Mouse (Mus musculus): ENCODE measurements around the gene Efna5. TPM values are rescaled to one million over a fixed set of nuclear protein-coding genes. Genes with fewer than 3 reads are reported as not detected.

Gene Efna5
- polyA plus RNA-seq, 1 experiment, result 32.7 TPM

DNA sequence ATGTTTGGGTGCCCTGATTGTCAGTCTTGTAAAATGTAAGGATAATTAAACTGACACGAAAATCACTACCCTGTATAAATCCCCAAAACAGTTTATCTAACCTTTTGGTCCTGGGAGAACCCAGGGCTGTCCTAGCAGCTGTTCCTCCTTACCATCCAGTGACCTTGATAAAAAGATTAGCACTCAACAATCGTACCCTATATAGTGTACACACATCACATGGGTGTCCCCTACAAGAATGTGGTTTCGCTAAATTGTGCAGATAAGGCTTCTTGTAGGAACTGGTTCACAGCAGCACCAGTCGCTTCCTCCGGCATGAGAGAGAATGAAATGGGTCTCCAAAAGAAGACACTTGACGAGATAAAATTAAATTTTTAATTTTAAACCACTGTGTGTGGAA lies 53.6 kb downstream of the Efna5 start:
- Histone ChIP-seq H3K9ac (ENCODE audit: low read depth, poor library complexity, severe bottlenecking) (no peak overlapping the region), H3K4me1 (ENCODE audit: control insufficient read depth, insufficient read depth, low read length) (no peaks in the 10 kb centered on the region), H3K27me3 (ENCODE audit: control insufficient read depth, insufficient read depth, low read length, poor library complexity, severe bottlenecking) (no peaks in the 10 kb centered on the region), H3K9me3 (replicated peaks; ENCODE audit: control insufficient read depth, insufficient read depth, low read length, poor library complexity, severe bottlenecking) (no peaks in the 10 kb centered on the region), H3K27ac (ENCODE audit: insufficient read depth, low read length) (no peak overlapping the region), H3K36me3 (ENCODE audit: control insufficient read depth, insufficient read depth, low read length, poor library complexity, severe bottlenecking) (no peaks in the 10 kb centered on the region), H3K4me3 (ENCODE audit: low read depth, low read length) (no peak overlapping the region)
- TF ChIP-seq EP300 (IDR thresholded peaks at IDR 0.05; ENCODE audit: insufficient read depth, low read depth, low read length) (no peak), CTCF (IDR thresholded peaks at IDR 0.05; ENCODE audit: low read depth, low read length) (no peak)

DNA sequence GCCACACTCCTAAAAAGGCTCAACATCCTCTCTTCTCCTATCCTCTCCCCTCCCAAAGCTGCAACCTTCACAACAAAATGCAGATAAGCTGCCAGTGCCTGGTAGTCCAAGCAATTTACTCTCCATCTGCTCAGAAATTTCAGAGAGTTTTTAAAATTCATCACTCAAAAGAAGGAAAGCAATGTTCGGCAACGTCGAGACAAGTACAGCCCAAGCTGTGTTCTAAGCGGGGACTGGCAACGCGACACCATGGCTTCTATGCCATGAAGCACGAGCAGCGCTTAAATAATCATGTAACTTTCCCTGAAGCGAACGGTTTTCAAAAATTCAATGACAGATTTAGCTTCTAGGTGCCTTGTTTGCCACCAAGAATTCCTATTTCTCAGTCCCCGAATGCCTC lies 59.9 kb downstream of the Efna5 start:
- no peak for TF ChIP-seq CTCF (IDR thresholded peaks at IDR 0.05; ENCODE audit: low read depth, low read length)
- no peak for TF ChIP-seq EP300 (IDR thresholded peaks at IDR 0.05; ENCODE audit: insufficient read depth, low read depth, low read length)
- no peak for TF ChIP-seq POLR2A (IDR thresholded peaks at IDR 0.05; ENCODE audit: insufficient read depth, low read length)
- H3K9ac ChIP-seq (ENCODE audit: low read depth, poor library complexity, severe bottlenecking), result no peak overlapping the region
- no peaks in the 10 kb centered on the region; the same call in 1 of the 2 replicates for H3K27me3 ChIP-seq (ENCODE audit: control insufficient read depth, insufficient read depth, low read length, poor library complexity, severe bottlenecking)
- no peaks in the 10 kb centered on the region for H3K9me3 ChIP-seq (replicated peaks; ENCODE audit: control insufficient read depth, insufficient read depth, low read length, poor library complexity, severe bottlenecking)
- H3K4me1 ChIP-seq (ENCODE audit: control insufficient read depth, insufficient read depth, low read length), result no peaks in the 10 kb centered on the region
- H3K27ac ChIP-seq (ENCODE audit: insufficient read depth, low read length), result no peak overlapping the region
- no peaks in the 10 kb centered on the region for H3K36me3 ChIP-seq (ENCODE audit: control insufficient read depth, insufficient read depth, low read length, poor library complexity, severe bottlenecking)
- H3K4me3 ChIP-seq (ENCODE audit: low read depth, low read length), result no peak overlapping the region

DNA sequence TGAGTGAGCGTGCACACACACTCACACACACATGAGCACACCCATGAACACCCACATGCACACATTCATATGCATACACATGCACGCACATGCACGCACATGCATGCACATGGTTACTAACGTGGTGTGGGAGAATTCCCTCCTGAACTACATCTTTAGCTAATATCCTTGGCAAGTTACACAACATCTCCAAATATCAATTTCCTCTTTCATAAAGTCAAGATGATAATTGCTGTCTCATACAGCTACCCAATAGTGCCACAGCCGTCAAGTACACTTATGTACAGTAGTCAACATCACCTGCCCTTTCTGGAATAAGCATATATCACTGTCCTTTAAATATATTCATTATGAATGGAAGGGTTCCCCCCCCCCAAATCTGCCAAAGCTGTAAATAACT lies 61.2 kb downstream of the Efna5 start:
- Histone ChIP-seq H3K27ac (ENCODE audit: insufficient read depth, low read length) (no peak overlapping the region), H3K4me1 (ENCODE audit: control insufficient read depth, insufficient read depth, low read length) (no peaks in the 10 kb centered on the region), H3K9me3 (replicated peaks; ENCODE audit: control insufficient read depth, insufficient read depth, low read length, poor library complexity, severe bottlenecking) (no peaks in the 10 kb centered on the region), H3K27me3 (ENCODE audit: control insufficient read depth, insufficient read depth, low read length, poor library complexity, severe bottlenecking) (no peaks in the 10 kb centered on the region; the same call in 1 of the 2 replicates), H3K9ac (ENCODE audit: low read depth, poor library complexity, severe bottlenecking) (no peak overlapping the region), H3K36me3 (ENCODE audit: control insufficient read depth, insufficient read depth, low read length, poor library complexity, severe bottlenecking) (no peaks in the 10 kb centered on the region), H3K4me3 (ENCODE audit: low read depth, low read length) (no peak overlapping the region)
- TF ChIP-seq CTCF (IDR thresholded peaks at IDR 0.05; ENCODE audit: low read depth, low read length) (no peak), EP300 (IDR thresholded peaks at IDR 0.05; ENCODE audit: insufficient read depth, low read depth, low read length) (no peak), POLR2A (IDR thresholded peaks at IDR 0.05; ENCODE audit: insufficient read depth, low read length) (no peak)

GRCm38 (mm10) chr17:62818821-62819220 lies 62.3 kb downstream of the Efna5 start:
- no peaks in the 10 kb centered on the region for H3K9me3 ChIP-seq (replicated peaks; ENCODE audit: control insufficient read depth, insufficient read depth, low read length, poor library complexity, severe bottlenecking)
- TF ChIP-seq POLR2A (IDR thresholded peaks at IDR 0.05; ENCODE audit: insufficient read depth, low read length) (no peak), EP300 (IDR thresholded peaks at IDR 0.05; ENCODE audit: insufficient read depth, low read depth, low read length) (no peak), CTCF (IDR thresholded peaks at IDR 0.05; ENCODE audit: low read depth, low read length) (no peak)
- H3K27ac ChIP-seq (ENCODE audit: insufficient read depth, low read length), result no peak overlapping the region
- no peaks in the 10 kb centered on the region for H3K4me1 ChIP-seq (ENCODE audit: control insufficient read depth, insufficient read depth, low read length)
- no peak overlapping the region for H3K4me3 ChIP-seq (ENCODE audit: low read depth, low read length)
- no peak overlapping the region for H3K9ac ChIP-seq (ENCODE audit: low read depth, poor library complexity, severe bottlenecking)
- no peaks in the 10 kb centered on the region; the same call in 1 of the 2 replicates for H3K27me3 ChIP-seq (ENCODE audit: control insufficient read depth, insufficient read depth, low read length, poor library complexity, severe bottlenecking)
- no peaks in the 10 kb centered on the region for H3K36me3 ChIP-seq (ENCODE audit: control insufficient read depth, insufficient read depth, low read length, poor library complexity, severe bottlenecking)

GRCm38 (mm10) chr17:62818337-62818736 lies 62.8 kb downstream of the Efna5 start:
- Histone ChIP-seq H3K27me3 (ENCODE audit: control insufficient read depth, insufficient read depth, low read length, poor library complexity, severe bottlenecking) (no peaks in the 10 kb centered on the region; the same call in 1 of the 2 replicates), H3K9me3 (replicated peaks; ENCODE audit: control insufficient read depth, insufficient read depth, low read length, poor library complexity, severe bottlenecking) (no peaks in the 10 kb centered on the region), H3K4me1 (ENCODE audit: control insufficient read depth, insufficient read depth, low read length) (no peaks in the 10 kb centered on the region), H3K27ac (ENCODE audit: insufficient read depth, low read length) (no peak overlapping the region), H3K4me3 (ENCODE audit: low read depth, low read length) (no peak overlapping the region), H3K36me3 (ENCODE audit: control insufficient read depth, insufficient read depth, low read length, poor library complexity, severe bottlenecking) (no peaks in the 10 kb centered on the region), H3K9ac (ENCODE audit: low read depth, poor library complexity, severe bottlenecking) (no peak overlapping the region)
- no peak for TF ChIP-seq EP300 (IDR thresholded peaks at IDR 0.05; ENCODE audit: insufficient read depth, low read depth, low read length)
- TF ChIP-seq CTCF (IDR thresholded peaks at IDR 0.05; ENCODE audit: low read depth, low read length), result no peak
- no peak for TF ChIP-seq POLR2A (IDR thresholded peaks at IDR 0.05; ENCODE audit: insufficient read depth, low read length)

DNA sequence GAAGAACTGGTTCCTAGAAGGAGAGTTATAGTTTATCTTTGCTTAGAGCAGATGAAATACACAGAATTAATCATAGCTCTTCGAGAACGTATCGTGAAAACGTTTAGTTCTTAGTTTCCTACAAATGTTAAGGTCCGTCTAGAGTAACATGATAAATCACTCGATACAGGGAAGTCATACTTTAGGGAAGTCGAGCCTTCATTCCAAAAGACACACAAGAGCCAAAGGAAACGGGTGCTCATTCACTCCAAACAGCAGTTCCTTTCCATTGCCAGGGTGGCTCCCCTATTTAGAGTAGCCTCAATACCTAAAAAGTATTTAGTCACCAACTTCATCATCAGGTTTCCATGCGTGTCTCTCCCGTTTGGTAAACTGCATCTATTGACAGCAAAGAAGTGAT lies 64.2 kb downstream of the Efna5 start:
- H3K9ac ChIP-seq (ENCODE audit: low read depth, poor library complexity, severe bottlenecking), result no peak overlapping the region
- H3K9me3 ChIP-seq (replicated peaks; ENCODE audit: control insufficient read depth, insufficient read depth, low read length, poor library complexity, severe bottlenecking), result no peaks in the 10 kb centered on the region
- TF ChIP-seq CTCF (IDR thresholded peaks at IDR 0.05; ENCODE audit: low read depth, low read length) (no peak), EP300 (IDR thresholded peaks at IDR 0.05; ENCODE audit: insufficient read depth, low read depth, low read length) (no peak), POLR2A (IDR thresholded peaks at IDR 0.05; ENCODE audit: insufficient read depth, low read length) (no peak)
- H3K4me3 ChIP-seq (ENCODE audit: low read depth, low read length), result no peak overlapping the region
- H3K4me1 ChIP-seq (ENCODE audit: control insufficient read depth, insufficient read depth, low read length), result no peaks in the 10 kb centered on the region
- H3K27ac ChIP-seq (ENCODE audit: insufficient read depth, low read length), result no peak overlapping the region
- H3K27me3 ChIP-seq (ENCODE audit: control insufficient read depth, insufficient read depth, low read length, poor library complexity, severe bottlenecking), result no peaks in the 10 kb centered on the region; the same call in 1 of the 2 replicates
- no peaks in the 10 kb centered on the region for H3K36me3 ChIP-seq (ENCODE audit: control insufficient read depth, insufficient read depth, low read length, poor library complexity, severe bottlenecking)
